Mouse (Mus musculus) MEL (cell line): ENCODE measurements around the gene Nfatc4. TPM values are rescaled to one million over a fixed set of nuclear protein-coding genes. Genes with fewer than 3 reads are reported as not detected.
A peak's percentile ranks its signal among the peaks of the same experiment; 100 is the strongest.

Experiments
- DNase-seq: peaks from one replicate; pipeline ENCODE4 v3.0.0; 2011; ENCODE audit warnings: low read depth, low spot score
- H3K27ac ChIP-seq: 2 replicates; pipeline ENCODE4 v1.5.1; 2012; ENCODE audit warnings: low read depth, mild to moderate bottlenecking, control low read depth, low read length, moderate library complexity; ENCODE audit not compliant: control insufficient read depth
- H3K27me3 ChIP-seq, 2 experiments: fragments of 150-350 bp in 1 of 2; sonication (generic) in 1 of 2; 2 replicates each; pipeline ENCODE4 v1.6.1; 2012; ENCODE audit warnings: low read length in 2 of 2, mild to moderate bottlenecking in 2 of 2, improper control_type of control experiment in 1 of 2, moderate library complexity in 1 of 2; ENCODE audit not compliant: insufficient read depth in 2 of 2, control insufficient read depth in 1 of 2
- H3K36me3 ChIP-seq, 2 experiments: 2 replicates each; pipeline ENCODE4 v1.6.1; 2012 to 2014; ENCODE audit warnings: low read length in 2 of 2, improper control_type of control experiment in 1 of 2, inconsistent platforms in 1 of 2, mild to moderate bottlenecking in 1 of 2; ENCODE audit not compliant: insufficient read depth in 2 of 2, control insufficient read depth in 1 of 2
- H3K4me1 ChIP-seq, 2 experiments: fragments of 150-350 bp in 1 of 2; sonication (generic) in 1 of 2; 2 replicates each; pipeline ENCODE4 v1.6.1; 2012; ENCODE audit warnings: low read length in 2 of 2, improper control_type of control experiment in 1 of 2, mild to moderate bottlenecking in 1 of 2; ENCODE audit not compliant: insufficient read depth in 2 of 2, control insufficient read depth in 1 of 2
- H3K4me3 ChIP-seq, 2 experiments: fragments of 150-350 bp in 1 of 2; sonication (generic) in 1 of 2; 2 replicates each; pipeline ENCODE4 v1.5.1; 2012; ENCODE audit warnings: low read depth in 2 of 2, low read length in 2 of 2, mild to moderate bottlenecking in 2 of 2, moderate library complexity in 2 of 2, control low read depth in 1 of 2, improper control_type of control experiment in 1 of 2; ENCODE audit not compliant: control insufficient read depth in 1 of 2, insufficient read depth in 1 of 2
- H3K79me2 ChIP-seq: 2 replicates; pipeline ENCODE4 v1.6.1; 2012; ENCODE audit warnings: mild to moderate bottlenecking, low read length, moderate library complexity; ENCODE audit not compliant: control insufficient read depth, poor library complexity, insufficient read depth
- H3K9ac ChIP-seq: 2 replicates; pipeline ENCODE4 v1.6.1; 2012; ENCODE audit warnings: low read depth, mild to moderate bottlenecking, control low read depth, low read length, moderate library complexity; ENCODE audit not compliant: control insufficient read depth, poor library complexity, severe bottlenecking
- H3K9me3 ChIP-seq: fragments of 150-350 bp; sonication (generic); replicated peaks from 2 replicates; pipeline ENCODE4 v1.6.1; 2012; ENCODE audit warnings: mild to moderate bottlenecking, low read length, improper control_type of control experiment, moderate library complexity; ENCODE audit not compliant: insufficient read depth
- BHLHE40 ChIP-seq: IDR thresholded peaks from 2 replicates; pipeline ENCODE4 v1.6.1; 2012; ENCODE audit warnings: low read depth, mild to moderate bottlenecking, inconsistent platforms, low read length, improper control_type of control experiment, borderline replicate concordance
- ELF1 ChIP-seq: IDR thresholded peaks from 2 replicates; pipeline ENCODE4 v1.6.1; 2014; ENCODE audit warnings: low read depth, mild to moderate bottlenecking, inconsistent platforms, low read length, improper control_type of control experiment, moderate library complexity
- ETS1 ChIP-seq: IDR thresholded peaks from 2 replicates; pipeline ENCODE4 v1.6.1; 2012; ENCODE audit warnings: low read depth, mild to moderate bottlenecking, inconsistent platforms, low read length, improper control_type of control experiment, moderate library complexity
- GABPA ChIP-seq: IDR thresholded peaks from 2 replicates; pipeline ENCODE4 v1.6.1; 2012; ENCODE audit warnings: low read depth, mild to moderate bottlenecking, inconsistent platforms, low read length, improper control_type of control experiment, moderate library complexity
- GATA1 ChIP-seq: IDR thresholded peaks from 2 replicates; pipeline ENCODE4 v1.6.1; 2011; ENCODE audit warnings: low read depth, low read length, improper control_type of control experiment
- JUND ChIP-seq: IDR thresholded peaks from 2 replicates; pipeline ENCODE4 v1.6.1; 2011; ENCODE audit warnings: low read depth, mild to moderate bottlenecking, improper control_type of control experiment, low read length
- KAT2A ChIP-seq: conservative IDR thresholded peaks from 2 replicates; pipeline ENCODE4 v1.6.1; 2012; ENCODE audit warnings: low read depth, low read length, improper control_type of control experiment, inconsistent platforms
- MAFK ChIP-seq: IDR thresholded peaks from 2 replicates; pipeline ENCODE4 v1.6.1; 2011; ENCODE audit warnings: low read depth, mild to moderate bottlenecking, low read length, improper control_type of control experiment, borderline replicate concordance
- MAX ChIP-seq: IDR thresholded peaks from 2 replicates; pipeline ENCODE4 v1.6.1; 2011; ENCODE audit warnings: low read length, improper control_type of control experiment
- MEF2A ChIP-seq: IDR thresholded peaks from 2 replicates; pipeline ENCODE4 v1.6.1; 2014; ENCODE audit warnings: low read depth, mild to moderate bottlenecking, inconsistent platforms, low read length, improper control_type of control experiment; ENCODE audit not compliant: poor library complexity, insufficient replicate concordance, severe bottlenecking; ENCODE audit errors: extremely low read depth
- MXI1 ChIP-seq: IDR thresholded peaks from 2 replicates; pipeline ENCODE4 v1.6.1; 2011; ENCODE audit warnings: mild to moderate bottlenecking, low read depth, low read length, improper control_type of control experiment
- MYB ChIP-seq: IDR thresholded peaks from 2 replicates; pipeline ENCODE4 v1.6.1; 2011; ENCODE audit warnings: mild to moderate bottlenecking, low read depth, low read length, improper control_type of control experiment
- POLR2AphosphoS2 ChIP-seq: IDR thresholded peaks from 2 replicates; pipeline ENCODE4 v1.6.1; 2011; ENCODE audit warnings: low read length, improper control_type of control experiment
- RCOR1 ChIP-seq: IDR thresholded peaks from 2 replicates; pipeline ENCODE4 v1.6.1; 2012; ENCODE audit warnings: low read depth, mild to moderate bottlenecking, inconsistent platforms, low read length, improper control_type of control experiment
- SIN3A ChIP-seq: IDR thresholded peaks from 2 replicates; pipeline ENCODE4 v1.6.1; 2012; ENCODE audit warnings: low read length, improper control_type of control experiment, inconsistent platforms
- TAL1 ChIP-seq: IDR thresholded peaks from 2 replicates; pipeline ENCODE4 v1.6.1; 2012; ENCODE audit warnings: mild to moderate bottlenecking, inconsistent platforms, low read length, moderate library complexity, mixed read lengths
- UBTF ChIP-seq: IDR thresholded peaks from 2 replicates; pipeline ENCODE4 v1.6.1; 2012; ENCODE audit warnings: low read depth, mild to moderate bottlenecking, inconsistent platforms, low read length, improper control_type of control experiment, moderate library complexity, borderline replicate concordance; ENCODE audit not compliant: insufficient read depth
- ZC3H11A ChIP-seq: IDR thresholded peaks from 2 replicates; pipeline ENCODE4 v1.6.1; 2012; ENCODE audit warnings: low read depth, mild to moderate bottlenecking, inconsistent platforms, low read length, improper control_type of control experiment
- polyA plus RNA-seq, 2 experiments: library from polyadenylated mRNA; stranded (reverse) in 1 of 2; unstranded in 1 of 2; fragments of >175 nt in 1 of 2; fragments of >200 nt in 1 of 2; gene quantifications; 2 replicates each; pipeline versions ENCODE4 v1.2.1 to v1.2.4; 2012; ENCODE audit warnings: low replicate concordance in 2 of 2, low read depth in 1 of 2; ENCODE audit not compliant: insufficient read length in 2 of 2, insufficient read depth in 1 of 2, missing spikeins in 1 of 2
- total RNA-seq: library from RNA; depleted of rRNA; stranded (reverse); fragments of 300-350 nt; gene quantifications from 2 replicates; pipeline ENCODE4 v1.2.3, GENCODE M21; 2012

Gene Nfatc4
- total and polyA plus RNA-seq, 3 experiments = 0.27 to 0.71 TPM; not detected in 1

- peak; percentile 99 for TF ChIP-seq BHLHE40
- TF ChIP-seq TAL1 = no peak
- TF ChIP-seq MAX = peak; percentile 94
- peak; percentile 76 for TF ChIP-seq ELF1
- no peak for TF ChIP-seq JUND
- TF ChIP-seq SIN3A = peak; percentile 90
- peak; percentile 96 for TF ChIP-seq MXI1
- TF ChIP-seq UBTF = no peak
- no peak for TF ChIP-seq GATA1
- TF ChIP-seq RCOR1 = peak; percentile 25; the same call in 1 of the 2 replicates
- TF ChIP-seq GABPA = no peak
- TF ChIP-seq MAFK = no peak
- TF ChIP-seq MEF2A = 0 out of 2 replicates have a peak, but pooled peaks have one; percentile 12
Measured at GRCm38 (mm10) chr14:55788256-55789050, 34.5 kb upstream of the Nfatc4 start, which contains the start of gene Ripk3 (continued).

- H3K36me3 ChIP-seq = peaks cover 0 to 12% of the 10 kb centered on the region in 2 experiments; a peak in 2 of 4 replicates
- no peak overlapping the region for H3K27ac ChIP-seq
- H3K79me2 ChIP-seq = no peaks in the 10 kb centered on the region; the same call in 1 of the 2 replicates
- H3K9ac ChIP-seq = no peak overlapping the region
- TF ChIP-seq TAL1 (no peak), POLR2AphosphoS2 (no peak), KAT2A (no peak), MYB (no peak), SIN3A (no peak), ETS1 (no peak), ZC3H11A (no peak), MXI1 (no peak)
- no peaks in the 10 kb centered on the region for H3K9me3 ChIP-seq
- H3K27me3 ChIP-seq = no peaks in the 10 kb centered on the region
- H3K4me1 ChIP-seq = peaks cover 2 to 13% of the 10 kb centered on the region in 2 experiments
- H3K4me3 ChIP-seq = no peak overlapping the region
- DNase-seq = no peak
Measured at GRCm38 (mm10) chr14:55793461-55793860, 29.5 kb upstream of the Nfatc4 start.
